Mouse (Mus musculus): Measurements from ENCODE around the gene Lrrc8e. TPM values are rescaled to one million over a fixed set of nuclear protein-coding genes. Genes with fewer than 3 reads are reported as not detected.

Gene Lrrc8e
- polyA plus RNA-seq, 1 experiment, result not detected

DNA sequence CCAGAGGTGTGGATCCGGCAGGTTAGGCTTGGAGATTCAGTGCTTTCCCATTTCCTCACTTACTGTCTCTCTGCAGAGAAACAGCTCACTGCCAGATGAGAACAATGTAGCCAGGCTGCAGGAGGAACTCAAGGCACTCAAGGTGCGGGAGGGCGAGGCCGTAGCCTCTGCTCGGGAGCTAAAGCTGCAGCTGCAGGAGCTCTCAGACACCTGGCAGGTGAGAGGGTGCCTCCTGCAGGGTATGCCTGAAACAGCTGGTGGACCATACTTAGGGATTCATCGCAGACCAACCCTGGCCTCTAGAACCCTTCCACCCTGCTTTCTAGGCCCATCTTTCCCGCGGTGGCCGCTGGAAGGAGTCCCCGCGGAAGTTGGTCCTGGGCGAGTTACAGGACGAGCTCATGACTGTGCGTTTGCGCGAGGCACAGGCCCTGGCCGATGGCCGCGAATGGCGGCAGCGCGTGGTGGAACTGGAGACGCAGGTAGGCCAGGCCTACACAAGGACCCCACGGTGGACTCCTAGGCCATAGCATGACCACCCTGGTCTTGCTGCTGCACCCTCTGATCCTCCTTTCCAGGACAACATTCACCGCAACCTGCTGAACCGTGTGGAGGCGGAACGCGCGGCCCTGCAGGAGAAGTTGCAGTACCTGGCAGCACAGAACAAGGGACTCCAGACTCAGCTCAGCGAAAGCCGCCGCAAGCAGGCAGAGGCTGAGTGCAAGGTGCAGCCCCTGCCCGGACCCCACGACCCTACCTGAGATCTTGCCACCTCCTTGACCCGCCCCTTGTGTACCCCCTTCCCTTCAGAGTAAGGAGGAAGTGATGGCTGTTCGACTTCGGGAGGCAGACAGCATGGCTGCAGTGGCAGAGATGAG, 21.1 kb upstream of the Lrrc8e start:
- Histone ChIP-seq H3K9me3 (ENCODE audit: control insufficient read depth, low read length) (0 out of 2 replicates have a peak, but pooled peaks cover 2% of the 10 kb centered on the region), H3K4me1 (ENCODE audit: control insufficient read depth) (peaks cover 20% of the 10 kb centered on the region), H3K27me3 (ENCODE audit: control insufficient read depth) (peaks cover 54% of the 10 kb centered on the region), H3K4me3 (replicated peaks) (peak overlapping the region; percentile 37), H3K36me3 (ENCODE audit: control insufficient read depth) (no peaks in the 10 kb centered on the region; the same call in 1 of the 2 replicates)
- TF ChIP-seq TAL1 (IDR thresholded peaks at IDR 0.05; ENCODE audit: low read length) (no peak), GATA1 (IDR thresholded peaks at IDR 0.05; ENCODE audit: low read length) (no peak)

DNA sequence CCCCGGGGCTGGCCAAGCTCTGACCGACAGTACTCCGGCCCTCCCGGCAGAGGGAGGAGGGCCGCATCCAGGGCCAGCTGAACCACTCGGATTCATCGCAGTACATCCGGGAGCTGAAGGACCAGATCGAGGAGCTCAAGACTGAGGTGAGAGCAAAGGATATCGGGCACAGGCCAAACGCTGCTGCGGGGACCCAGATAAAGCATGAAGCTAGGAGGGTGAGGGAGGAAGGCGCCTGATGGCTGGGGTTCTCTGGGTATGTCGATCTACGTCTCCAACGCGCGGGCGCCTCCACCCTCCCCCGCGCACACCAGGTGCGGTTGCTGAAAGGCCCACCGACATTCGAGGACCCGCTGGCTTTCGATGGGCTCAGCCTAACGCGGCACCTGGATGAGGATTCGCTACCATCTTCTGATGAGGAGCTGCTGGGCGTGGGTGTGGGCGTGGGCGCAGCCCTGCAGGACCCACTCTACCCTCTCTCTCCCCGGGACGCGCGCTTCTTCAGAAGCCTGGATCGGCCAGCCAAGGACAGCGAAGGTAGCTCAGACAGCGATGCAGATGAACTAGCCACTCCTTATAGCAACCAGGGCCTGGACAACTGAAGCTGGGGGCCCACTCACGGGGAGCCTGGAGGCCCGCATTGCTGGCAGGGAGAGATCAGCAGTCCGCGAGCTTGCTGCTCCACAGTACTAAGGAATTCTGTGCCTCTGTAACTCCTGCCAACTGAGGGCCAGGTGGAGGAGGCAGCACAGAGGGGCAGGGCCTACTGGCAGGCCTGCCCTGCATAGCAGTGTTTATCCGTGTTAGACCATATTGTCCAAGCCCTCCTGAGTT, 20.2 kb upstream of the Lrrc8e start:
- Histone ChIP-seq H3K27me3 (ENCODE audit: control insufficient read depth) (peaks cover 62% of the 10 kb centered on the region), H3K36me3 (ENCODE audit: control insufficient read depth) (no peaks in the 10 kb centered on the region; the same call in 1 of the 2 replicates), H3K4me3 (replicated peaks) (peak overlapping the region; percentile 37), H3K4me1 (ENCODE audit: control insufficient read depth) (peaks cover 20% of the 10 kb centered on the region), H3K9me3 (ENCODE audit: control insufficient read depth, low read length) (0 out of 2 replicates have a peak, but pooled peaks cover 2% of the 10 kb centered on the region)
- TF ChIP-seq TAL1 (IDR thresholded peaks at IDR 0.05; ENCODE audit: low read length), result peak; percentile 27; the same call in 1 of the 3 replicates
- TF ChIP-seq GATA1 (IDR thresholded peaks at IDR 0.05; ENCODE audit: low read length), result no peak

DNA sequence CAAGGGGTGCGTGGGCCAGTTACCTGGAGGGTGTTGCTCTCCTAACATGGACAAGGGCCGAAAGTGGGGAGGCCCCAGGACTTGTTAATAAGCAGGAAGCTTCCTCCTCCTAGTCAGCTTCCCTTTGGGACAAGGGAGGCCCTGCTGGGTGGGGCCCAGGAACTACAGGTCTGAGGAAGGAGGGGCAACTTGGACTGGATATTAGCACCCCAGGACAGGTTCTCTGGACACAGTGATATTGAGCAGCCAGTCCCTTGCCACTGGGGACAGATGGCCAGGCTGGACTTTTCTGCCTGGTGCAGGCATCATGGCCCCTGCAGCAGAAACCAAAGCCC, 19.6 kb upstream of the Lrrc8e start:
- H3K27me3 ChIP-seq (ENCODE audit: control insufficient read depth), result peaks cover 65% of the 10 kb centered on the region
- H3K4me1 ChIP-seq (ENCODE audit: control insufficient read depth), result peaks cover 20% of the 10 kb centered on the region
- H3K4me3 ChIP-seq (replicated peaks), result no peak overlapping the region
- no peak for TF ChIP-seq GATA1 (IDR thresholded peaks at IDR 0.05; ENCODE audit: low read length)
- no peak for TF ChIP-seq TAL1 (IDR thresholded peaks at IDR 0.05; ENCODE audit: low read length)
- H3K9me3 ChIP-seq (ENCODE audit: control insufficient read depth, low read length), result 0 out of 2 replicates have a peak, but pooled peaks cover 2% of the 10 kb centered on the region
- H3K36me3 ChIP-seq (ENCODE audit: control insufficient read depth), result no peaks in the 10 kb centered on the region; the same call in 1 of the 2 replicates

DNA sequence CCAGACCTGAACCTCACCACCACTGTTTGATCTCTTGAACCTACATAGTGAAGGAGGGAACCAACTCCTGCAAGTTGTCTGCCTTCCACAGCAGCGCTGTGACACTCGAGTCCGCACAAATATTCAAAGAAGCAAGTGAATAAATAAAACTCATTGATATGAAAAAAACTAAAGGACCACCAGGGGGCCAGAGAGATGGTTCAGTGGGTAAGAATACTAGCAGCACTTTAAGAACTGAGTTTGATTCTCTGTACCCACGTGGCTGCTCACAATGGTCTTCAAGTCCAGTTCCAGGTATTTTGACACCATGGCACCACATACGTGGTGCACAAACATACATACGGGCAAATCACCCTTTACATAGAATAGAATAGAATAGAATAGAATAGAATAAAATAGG, 15.5 kb upstream of the Lrrc8e start:
- Histone ChIP-seq H3K4me1 (ENCODE audit: control insufficient read depth) (peaks cover 33% of the 10 kb centered on the region), H3K9me3 (ENCODE audit: control insufficient read depth, low read length) (peaks cover 4% of the 10 kb centered on the region; the same call in 1 of the 2 replicates), H3K27me3 (ENCODE audit: control insufficient read depth) (peaks cover 78% of the 10 kb centered on the region), H3K4me3 (replicated peaks) (no peak overlapping the region), H3K36me3 (ENCODE audit: control insufficient read depth) (no peaks in the 10 kb centered on the region; the same call in 1 of the 2 replicates)
- TF ChIP-seq GATA1 (IDR thresholded peaks at IDR 0.05; ENCODE audit: low read length), result no peak
- TF ChIP-seq TAL1 (IDR thresholded peaks at IDR 0.05; ENCODE audit: low read length), result no peak

DNA sequence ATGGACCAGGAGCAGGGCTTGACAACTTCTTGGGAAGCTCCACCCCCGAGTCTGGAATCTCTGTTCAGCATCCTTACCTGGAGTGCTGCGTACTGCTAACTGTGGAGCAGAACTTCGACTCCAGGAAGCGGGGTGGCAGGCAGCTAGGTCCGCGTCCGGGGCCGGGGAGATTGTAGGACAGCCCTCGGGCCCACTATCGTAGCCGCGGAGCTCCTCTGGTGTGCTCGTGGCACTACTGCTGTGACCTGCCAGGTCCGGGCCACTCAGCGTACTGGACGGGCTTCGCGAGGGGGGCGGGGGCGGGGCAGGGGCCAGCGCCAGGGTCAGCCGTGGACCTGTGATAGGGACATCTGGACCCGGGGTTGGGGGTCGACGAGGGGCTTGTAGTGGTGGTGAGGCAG, 13.8 kb upstream of the Lrrc8e start:
- H3K4me3 ChIP-seq (replicated peaks), result peak overlapping the region; percentile 44
- H3K27me3 ChIP-seq (ENCODE audit: control insufficient read depth), result peaks cover 79% of the 10 kb centered on the region

DNA sequence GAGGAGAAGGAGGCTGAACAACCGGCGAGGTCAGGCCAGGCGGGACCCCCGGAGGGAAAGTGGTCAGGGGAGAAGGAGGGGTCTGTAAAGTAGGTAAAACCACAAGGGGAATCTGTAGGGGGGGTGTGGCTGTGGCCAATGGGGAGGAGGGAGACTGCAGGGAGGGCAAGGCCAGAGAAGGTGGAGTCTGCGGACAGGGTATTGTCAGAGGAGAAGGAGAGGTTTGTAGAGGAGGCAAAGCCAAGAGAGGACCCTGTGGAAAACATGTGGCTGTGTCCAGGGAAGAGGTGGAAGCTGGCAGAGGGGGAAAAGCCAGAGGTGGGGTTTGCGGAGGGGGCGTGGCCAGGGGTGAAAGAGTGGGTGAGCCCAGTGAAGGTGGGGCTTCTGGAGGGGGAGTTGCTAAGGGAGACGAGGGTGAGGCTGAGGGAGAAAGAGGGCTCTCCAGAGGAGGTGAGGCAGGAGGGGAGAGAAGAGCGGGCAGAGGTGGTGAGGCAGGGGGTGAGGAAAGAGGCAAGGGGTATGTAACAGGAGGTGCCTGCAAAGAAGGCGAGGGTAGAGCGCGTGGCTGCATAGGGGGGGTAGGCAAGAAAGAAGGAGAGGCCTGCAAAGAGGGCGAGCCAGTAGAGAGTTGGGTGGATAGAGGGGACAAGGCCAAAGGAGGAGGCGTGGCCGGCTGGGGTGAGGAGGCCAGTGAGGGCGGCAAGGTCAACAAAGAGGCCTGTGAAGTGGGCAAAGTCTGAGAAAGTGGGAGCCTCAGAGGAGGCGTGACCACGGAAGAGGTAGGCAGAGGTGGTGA, 13.2 kb upstream of the Lrrc8e start:
- peaks cover 22% of the 10 kb centered on the region for H3K4me1 ChIP-seq (ENCODE audit: control insufficient read depth)
- peaks cover 8% of the 10 kb centered on the region; the same call in 1 of the 2 replicates for H3K9me3 ChIP-seq (ENCODE audit: control insufficient read depth, low read length)
- H3K27me3 ChIP-seq (ENCODE audit: control insufficient read depth), result peaks cover 84% of the 10 kb centered on the region
- TF ChIP-seq TAL1 (IDR thresholded peaks at IDR 0.05; ENCODE audit: low read length), result no peak
- no peak for TF ChIP-seq GATA1 (IDR thresholded peaks at IDR 0.05; ENCODE audit: low read length)
- H3K36me3 ChIP-seq (ENCODE audit: control insufficient read depth), result no peaks in the 10 kb centered on the region; the same call in 1 of the 2 replicates
- H3K4me3 ChIP-seq (replicated peaks), result peak overlapping the region; percentile 44

More for the DNA sequence above, 13.8 kb upstream of the Lrrc8e start:
- Histone ChIP-seq H3K9me3 (ENCODE audit: control insufficient read depth, low read length) (peaks cover 8% of the 10 kb centered on the region; the same call in 1 of the 2 replicates), H3K4me1 (ENCODE audit: control insufficient read depth) (peaks cover 22% of the 10 kb centered on the region), H3K36me3 (ENCODE audit: control insufficient read depth) (no peaks in the 10 kb centered on the region; the same call in 1 of the 2 replicates)
- TF ChIP-seq TAL1 (IDR thresholded peaks at IDR 0.05; ENCODE audit: low read length) (no peak), GATA1 (IDR thresholded peaks at IDR 0.05; ENCODE audit: low read length) (no peak)

DNA sequence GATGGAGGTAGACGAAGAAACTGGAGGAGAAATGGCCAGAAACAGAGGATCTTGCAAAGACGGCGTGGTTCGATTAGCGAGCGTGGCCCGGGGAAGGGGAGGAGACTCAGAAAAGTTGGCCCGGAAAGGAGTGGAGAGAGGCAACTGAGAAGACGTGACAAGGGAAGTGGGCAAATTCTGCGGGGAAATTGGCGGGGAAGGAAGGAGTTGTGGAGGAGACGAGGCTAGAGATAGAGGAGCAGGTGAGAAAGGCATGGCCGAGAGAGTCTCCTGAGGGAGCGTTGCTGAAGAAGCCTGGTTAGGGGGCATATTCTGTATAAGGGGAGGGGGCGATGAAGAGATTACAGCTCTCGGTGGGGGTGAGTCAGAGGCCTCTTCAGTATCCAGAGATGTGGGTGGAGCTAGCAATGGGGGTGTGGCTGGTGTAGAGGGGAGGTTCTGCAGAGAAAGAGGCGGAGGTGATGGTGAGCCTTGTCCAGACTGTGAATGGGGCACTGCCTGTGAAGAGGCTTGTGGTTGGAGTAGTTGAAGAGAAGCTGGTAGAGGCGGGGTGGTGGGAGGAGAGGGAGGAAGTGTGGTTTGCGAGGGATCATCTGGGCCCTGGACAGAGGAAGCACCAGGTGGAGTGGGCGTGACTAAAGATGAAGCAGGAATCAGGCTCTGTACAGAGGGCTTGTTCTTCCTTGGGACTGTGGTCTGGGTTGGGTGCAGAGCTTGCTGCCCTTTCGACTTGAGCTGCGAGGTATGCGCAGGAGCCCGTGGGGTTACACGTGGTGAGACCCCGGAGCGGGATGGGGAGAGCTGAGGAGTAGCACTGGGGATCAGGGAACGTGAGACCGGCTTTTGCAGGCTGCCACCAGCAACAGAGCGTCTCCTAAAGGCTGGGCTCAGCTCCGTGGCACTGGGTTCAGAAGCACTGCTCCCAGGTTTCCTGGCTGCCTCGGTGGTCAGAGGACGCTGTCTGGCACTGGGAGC, 12.3 kb upstream of the Lrrc8e start:
- Histone ChIP-seq H3K9me3 (ENCODE audit: control insufficient read depth, low read length) (peaks cover 6% of the 10 kb centered on the region; the same call in 1 of the 2 replicates), H3K4me3 (replicated peaks) (peak overlapping the region; percentile 44), H3K27me3 (ENCODE audit: control insufficient read depth) (peaks cover 88% of the 10 kb centered on the region), H3K4me1 (ENCODE audit: control insufficient read depth) (peaks cover 22% of the 10 kb centered on the region), H3K36me3 (ENCODE audit: control insufficient read depth) (no peaks in the 10 kb centered on the region)
- TF ChIP-seq TAL1 (IDR thresholded peaks at IDR 0.05; ENCODE audit: low read length), result no peak
- TF ChIP-seq GATA1 (IDR thresholded peaks at IDR 0.05; ENCODE audit: low read length), result no peak
